Mouse (Mus musculus) inflammation-experienced regulatory T-cells (primary cell): ENCODE measurements around the gene Lonp2. TPM values are rescaled to one million over a fixed set of nuclear protein-coding genes. Genes with fewer than 3 reads are reported as not detected.

Source experiments
- polyA plus RNA-seq, 2 experiments: library from polyadenylated mRNA; unstranded; fragments of 100-300 nt; shearing (Covaris generic); gene quantifications; one replicate each; pipeline ENCODE4 v1.2.1; 2017

Lonp2 gene
- polyA plus RNA-seq, result 100 to 1,000 TPM; 115 to 136 TPM

DNA sequence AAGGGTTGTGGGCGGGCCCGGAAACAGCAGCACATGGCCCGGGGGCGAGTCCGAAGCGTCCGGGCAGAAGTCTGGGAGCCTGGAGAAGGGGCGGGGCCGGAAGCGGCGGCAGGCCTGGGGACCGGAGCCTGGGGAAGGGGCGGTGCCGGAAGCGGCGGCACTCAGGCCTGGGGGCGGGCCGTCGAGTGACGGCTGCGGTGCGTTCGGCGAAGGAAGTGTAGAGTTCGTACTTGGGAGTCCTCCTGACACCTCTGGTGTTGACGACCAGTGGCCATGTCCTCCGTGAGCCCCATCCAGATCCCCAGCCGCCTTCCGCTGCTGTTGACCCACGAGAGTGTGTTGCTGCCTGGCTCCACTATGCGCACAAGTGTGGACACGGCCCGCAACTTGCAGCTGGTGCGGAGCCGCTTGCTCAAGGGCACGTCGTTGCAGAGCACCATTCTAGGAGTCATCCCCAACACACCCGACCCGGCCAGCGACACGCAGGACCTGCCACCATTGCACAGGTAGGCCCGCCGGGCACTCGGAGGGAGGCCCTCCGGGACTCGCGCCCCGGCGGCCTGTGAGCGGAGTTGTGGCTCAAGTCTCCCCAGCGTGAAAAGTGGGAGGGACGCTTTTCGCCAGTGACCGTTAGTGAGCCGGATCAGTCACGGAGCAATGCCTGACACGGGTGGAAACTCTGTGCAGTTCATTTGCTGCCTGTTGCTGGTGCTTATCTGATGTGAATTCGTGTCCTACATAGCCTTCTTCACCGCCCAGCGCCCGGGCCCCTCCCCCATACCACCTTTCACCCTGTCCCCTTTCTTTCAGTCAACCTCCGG is at the start of gene Lonp2:
Gene Lonp2, plus strand, starts transcription at position 133 of the 821 bp plus-strand sequence.

GRCm38 (mm10) chr8:86580458-86580857 is 43.4 kb upstream of the Lonp2 start, which contains the start of gene Abcc12:
Gene Abcc12, minus strand, starts transcription at chr8:86580686.

GRCm38 (mm10) chr8:86745221-86745934 is 121.5 kb downstream of the Lonp2 start, which contains the start of the genes Gm10638 and Siah1a:
Gene Gm10638, plus strand, starts transcription at chr8:86745699.
Gene Siah1a, minus strand, starts transcription at chr8:86745934.

Other genes with a start within 250 kb of the Lonp2 start
- under 1 TPM; 0.04 to 0.36 TPM for gene Abcc12, start 43.4 kb upstream of the Lonp2 start, polyA plus RNA-seq
- 1 to 10 TPM; 1.7 to 2.3 TPM for gene Gm10638, start 121.7 kb downstream of the Lonp2 start, polyA plus RNA-seq
- 10 to 100 TPM; 28.2 to 42.3 TPM for gene Siah1a, start 121.9 kb downstream of the Lonp2 start, polyA plus RNA-seq